Mouse (Mus musculus) adipocyte (in vitro differentiated cells): ENCODE results near the gene U2af1l4.

Source experiments
- DNase-seq: peaks from one replicate; pipeline ENCODE4 v3.0.0-alpha.2; 2016; ENCODE audit warnings: low spot score

U2af1l4 gene

DNA sequence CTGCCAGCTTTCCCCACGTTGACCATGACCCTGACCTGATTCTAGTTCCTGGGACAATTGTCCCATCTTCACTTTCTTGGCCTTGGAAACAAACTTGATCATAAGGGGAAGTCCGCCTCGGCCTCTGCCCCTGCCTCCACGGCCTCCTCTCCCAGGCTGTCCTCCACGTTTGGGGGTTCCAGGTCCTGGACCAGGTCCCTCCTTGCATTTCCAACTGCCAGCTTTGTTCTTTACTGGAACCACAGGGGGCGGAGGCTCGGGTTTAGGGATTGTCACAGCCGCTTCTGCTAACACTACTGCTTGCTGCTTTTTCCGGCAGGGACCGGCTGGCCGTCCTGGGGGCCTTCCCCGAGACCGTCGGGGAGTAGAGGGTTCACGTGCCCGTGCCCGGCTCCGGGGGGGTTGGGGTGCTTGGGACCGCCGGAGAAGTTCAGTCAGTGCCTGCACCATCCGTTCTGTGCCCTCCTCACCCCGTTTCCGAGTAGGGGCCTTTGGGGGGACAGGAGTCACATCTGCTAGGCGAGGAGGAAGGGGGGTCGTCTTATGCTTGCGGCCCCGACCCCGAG is 23.4 kb downstream of the U2af1l4 start:
- no peak for DNase-seq

DNA sequence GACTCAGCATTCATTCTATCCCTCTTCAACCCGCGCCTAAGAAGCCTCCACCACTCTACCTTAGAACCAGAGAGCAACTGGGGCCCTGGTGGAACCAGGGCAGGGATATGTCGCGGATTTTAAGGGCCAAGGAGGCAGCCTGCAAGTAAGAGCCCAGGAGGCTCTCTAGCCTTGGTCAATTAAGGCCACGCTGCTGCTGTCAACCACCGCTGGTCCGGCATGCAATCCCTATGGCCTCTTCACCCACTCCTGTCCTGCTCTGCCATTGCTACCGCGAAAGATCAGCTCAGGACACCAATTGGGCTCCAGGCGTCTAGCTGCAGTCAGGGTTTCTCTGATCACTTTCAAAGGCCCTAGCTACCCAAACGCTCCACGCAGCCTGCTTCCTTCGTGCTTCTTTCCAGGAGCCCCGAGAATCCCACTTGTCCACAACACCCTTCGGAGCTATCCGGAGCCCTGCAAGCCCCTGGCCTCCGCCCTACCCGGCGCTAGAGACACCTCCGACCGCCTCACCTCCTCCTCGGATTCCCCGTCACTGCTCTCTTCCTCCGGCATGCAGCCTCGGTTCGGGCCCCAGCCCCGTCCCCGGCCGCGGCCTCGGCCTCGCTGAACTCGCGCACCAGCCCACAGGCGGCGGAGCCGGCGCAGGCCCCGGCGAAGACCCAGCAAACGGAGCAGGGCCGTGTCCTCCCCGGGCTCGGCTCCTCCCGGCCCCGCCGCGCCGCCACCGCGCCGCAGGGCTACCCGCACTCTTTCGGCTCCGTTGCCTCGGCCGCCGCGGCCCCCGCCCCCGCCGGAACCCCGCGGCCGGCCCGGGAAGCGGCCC is 25.0 kb downstream of the U2af1l4 start:
- peak; percentile 47 for DNase-seq

DNA sequence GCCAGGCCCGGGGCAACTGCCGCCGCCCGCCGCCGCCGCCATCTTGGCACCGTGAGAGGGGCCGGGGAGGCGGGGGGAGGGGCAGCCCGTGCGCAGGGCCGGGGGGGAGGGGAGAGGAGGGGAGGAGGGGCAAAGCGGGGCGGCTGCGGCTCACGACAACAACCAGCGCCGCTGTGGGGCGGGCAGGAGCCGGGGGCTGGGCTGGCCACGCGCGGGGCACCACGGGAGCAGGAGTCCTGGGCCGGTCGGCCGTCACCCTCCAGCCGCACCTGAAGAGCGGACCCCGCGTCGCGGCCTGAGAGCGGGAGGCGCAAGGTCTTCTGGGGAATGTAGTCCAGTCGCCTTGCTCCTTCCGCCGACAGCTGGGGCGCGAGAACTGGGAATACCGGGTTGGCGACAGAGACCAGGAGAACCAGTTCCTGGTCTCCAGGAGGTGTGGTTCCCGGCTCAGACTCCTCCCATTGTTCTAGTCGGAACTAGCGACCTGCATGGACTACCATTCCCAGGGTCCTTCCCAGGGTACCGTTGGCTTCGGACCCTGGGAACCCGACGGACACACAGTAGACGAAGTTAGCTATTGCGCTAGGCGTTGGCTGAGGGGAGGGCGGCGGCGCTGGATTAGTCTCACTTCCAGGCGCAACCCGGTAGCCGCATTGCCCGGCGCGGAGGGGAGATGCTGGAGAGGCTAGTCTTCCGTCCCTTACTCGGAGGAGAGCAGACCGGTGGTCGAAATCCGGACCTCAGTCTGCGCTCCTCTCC is 25.8 kb downstream of the U2af1l4 start, which contains the start of gene Kmt2b:
TSS of gene Kmt2b (minus strand) at position 51 of the 759 bp plus-strand sequence.
- peak; percentile 96 for DNase-seq

GRCm38 (mm10) chr7:30589435-30590301 is 26.6 kb downstream of the U2af1l4 start:
- DNase-seq = peak; percentile 78

- DNase-seq = no peak
Observed at GRCm38 (mm10) chr7:30590927-30591604, 28.0 kb downstream of the U2af1l4 start.

- no peak for DNase-seq
Observed at GRCm38 (mm10) chr7:30591605-30591951, 28.5 kb downstream of the U2af1l4 start.

DNA sequence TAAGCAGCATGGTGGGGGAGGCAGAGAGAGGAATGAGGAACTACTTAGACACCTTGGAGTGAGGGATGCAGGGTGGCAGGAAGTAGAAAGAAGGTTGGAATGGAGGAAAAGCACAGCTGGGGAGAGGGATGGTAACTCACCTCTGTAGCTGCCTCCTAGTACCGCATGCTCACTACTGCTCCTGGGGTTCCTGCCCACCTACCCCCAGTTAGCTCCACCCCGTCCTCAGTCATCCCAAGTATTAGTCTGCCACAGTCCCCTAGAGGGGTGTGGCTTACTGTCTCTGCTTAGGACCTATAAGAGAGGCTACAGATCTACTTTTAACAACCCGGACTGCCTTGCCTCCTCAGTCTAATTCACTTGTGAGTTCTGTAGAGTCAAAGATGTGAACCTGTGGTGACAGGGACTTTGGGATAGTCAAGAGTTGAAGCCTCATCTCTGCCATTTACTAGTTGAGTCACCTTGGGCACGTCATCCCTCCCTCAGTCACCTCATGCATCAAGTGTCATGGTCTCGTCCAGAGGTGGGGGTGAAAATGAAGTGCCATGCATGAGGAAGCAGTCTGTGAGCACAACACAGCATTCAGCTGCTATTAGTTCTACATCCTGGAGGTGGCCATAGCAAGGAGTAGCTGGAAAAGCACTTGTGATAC is 29.8 kb downstream of the U2af1l4 start:
- DNase-seq = no peak

GRCm38 (mm10) chr7:30593579-30594509 is 30.7 kb downstream of the U2af1l4 start:
- DNase-seq = no peak

GRCm38 (mm10) chr7:30594510-30595024 is 31.5 kb downstream of the U2af1l4 start:
- no peak for DNase-seq

- DNase-seq = no peak
Observed at GRCm38 (mm10) chr7:30596093-30596492, 33.0 kb downstream of the U2af1l4 start.

DNA sequence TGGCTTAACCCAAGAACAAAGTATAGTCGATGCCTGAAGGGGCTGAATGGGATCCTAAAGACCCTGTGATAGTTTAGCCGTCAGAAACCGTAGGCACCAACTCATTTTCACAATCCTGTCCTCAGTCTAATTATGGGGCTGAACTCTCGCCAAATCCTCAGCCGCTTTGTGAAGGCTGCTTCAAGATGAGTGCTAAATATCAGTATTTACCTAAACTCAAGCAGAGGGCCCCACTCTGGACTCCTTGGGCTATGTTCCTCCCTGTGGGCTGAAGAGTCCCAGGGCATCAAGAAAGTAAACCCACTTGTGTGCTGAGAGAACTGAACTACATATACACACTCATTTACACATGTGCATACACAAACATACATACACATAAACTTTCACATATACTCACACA is 33.7 kb downstream of the U2af1l4 start:
- no peak for DNase-seq

DNA sequence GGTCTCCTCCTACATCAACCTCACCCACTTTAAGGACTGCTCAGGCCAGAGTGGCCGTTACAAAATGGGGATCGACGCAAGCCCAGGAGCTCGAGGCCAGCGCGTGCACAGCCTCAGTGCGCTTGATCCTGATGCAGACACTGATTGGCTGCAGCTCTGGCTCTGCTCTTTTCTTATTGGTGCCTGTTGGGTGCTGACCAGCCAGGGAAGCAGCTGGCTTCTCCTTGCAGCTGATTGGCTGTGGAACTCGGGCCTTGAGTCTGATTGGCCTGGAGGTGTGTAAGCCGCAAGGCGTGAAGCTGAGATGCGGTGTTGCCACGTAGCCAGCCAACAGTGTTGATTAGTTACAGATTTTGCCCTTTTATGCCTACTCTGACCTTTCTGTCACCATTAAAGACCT is 35.7 kb downstream of the U2af1l4 start, which contains the start of gene Zbtb32:
TSS of gene Zbtb32 (minus strand) at position 124 of the 400 bp plus-strand sequence.
- DNase-seq = no peak

- DNase-seq = no peak
Observed at GRCm38 (mm10) chr7:30599933-30600353, 36.8 kb downstream of the U2af1l4 start.

- no peak for DNase-seq
Observed at GRCm38 (mm10) chr7:30600651-30601050, 37.5 kb downstream of the U2af1l4 start.

GRCm38 (mm10) chr7:30602583-30602982 is 39.5 kb downstream of the U2af1l4 start:
- no peak for DNase-seq

DNA sequence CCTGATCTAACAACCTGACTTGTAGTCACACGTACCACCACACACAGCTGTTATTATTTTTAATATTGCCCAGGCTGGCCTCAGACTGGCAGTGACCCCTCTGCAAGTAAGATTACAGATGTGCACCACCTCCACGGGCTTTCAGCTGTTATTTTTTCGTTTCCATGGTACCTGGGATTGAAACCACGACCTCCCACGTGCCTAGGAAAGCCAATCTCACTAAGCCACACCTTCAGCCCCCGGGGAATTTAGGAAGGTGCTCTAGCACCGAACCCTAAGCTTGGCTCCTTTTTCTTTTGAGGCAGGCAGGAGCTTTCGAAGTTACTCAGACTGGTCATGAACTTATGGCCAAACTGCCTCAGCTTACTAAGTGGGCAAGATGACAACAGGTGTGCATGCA is 41.3 kb downstream of the U2af1l4 start:
- DNase-seq = no peak

GRCm38 (mm10) chr7:30604944-30605343 is 41.8 kb downstream of the U2af1l4 start:
- no peak for DNase-seq

DNA sequence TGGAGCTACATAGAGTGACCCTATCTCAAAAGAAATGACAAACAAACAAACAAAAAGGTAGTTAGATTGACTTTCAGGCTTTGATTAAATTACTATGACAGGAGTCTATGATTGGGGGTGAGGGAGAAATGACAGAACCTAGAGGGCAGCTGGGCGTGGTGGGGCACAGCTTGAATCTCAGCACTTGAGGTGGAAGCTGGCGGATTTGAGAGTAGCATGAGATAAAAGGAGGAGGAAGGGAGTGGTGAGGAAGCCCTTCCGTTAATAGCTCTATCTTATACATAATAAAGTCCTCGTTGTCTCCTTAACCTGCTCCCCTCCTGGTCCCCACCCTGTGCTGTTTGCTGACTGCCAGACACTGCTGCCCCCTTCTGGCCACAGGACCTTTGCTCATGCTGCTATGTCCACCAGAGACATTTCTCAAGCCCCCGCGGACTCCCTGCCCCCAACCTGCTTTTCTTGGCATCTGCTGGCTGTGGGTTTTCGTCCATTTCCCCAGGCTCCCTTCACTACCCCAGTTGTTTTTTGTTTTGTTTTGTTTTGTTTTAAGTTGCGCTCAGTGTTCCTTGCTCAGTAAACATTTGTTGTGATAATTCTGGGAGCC is 44.7 kb downstream of the U2af1l4 start:
- DNase-seq = no peak

DNA sequence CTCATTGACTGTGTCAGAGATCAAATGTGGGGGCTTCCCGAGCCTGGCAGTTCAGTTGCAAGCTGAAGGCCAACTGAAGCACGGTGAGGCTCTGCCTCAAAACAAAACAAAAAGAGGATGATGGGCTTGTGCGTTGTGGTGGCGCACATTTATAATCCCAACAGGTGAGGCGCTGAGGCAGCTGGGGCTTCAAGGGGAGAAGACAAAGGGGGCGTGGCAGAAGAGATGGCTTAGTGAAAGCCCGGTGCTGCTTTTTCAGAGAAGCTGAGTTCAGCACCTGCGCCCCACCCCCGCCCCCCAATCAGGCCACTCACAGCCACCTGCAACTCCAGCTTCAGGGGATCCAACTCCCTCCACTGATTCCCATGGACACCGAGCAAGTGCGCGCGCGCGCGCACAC is 45.4 kb downstream of the U2af1l4 start:
- no peak for DNase-seq
